Mouse (Mus musculus) bone marrow macrophage, adult 2 months (primary cell): Measurements from ENCODE around the gene Ttyh3.

ENCODE experiments used
- CTCF ChIP-seq: IDR thresholded peaks from 2 replicates; pipeline ENCODE4 v1.5.1; 2012; ENCODE audit warnings: low read depth, mild to moderate bottlenecking, low read length, moderate library complexity
- POLR2A ChIP-seq: IDR thresholded peaks from 2 replicates; pipeline ENCODE4 v1.6.1; 2012; ENCODE audit warnings: mild to moderate bottlenecking, low read depth, low read length, borderline replicate concordance

DNA sequence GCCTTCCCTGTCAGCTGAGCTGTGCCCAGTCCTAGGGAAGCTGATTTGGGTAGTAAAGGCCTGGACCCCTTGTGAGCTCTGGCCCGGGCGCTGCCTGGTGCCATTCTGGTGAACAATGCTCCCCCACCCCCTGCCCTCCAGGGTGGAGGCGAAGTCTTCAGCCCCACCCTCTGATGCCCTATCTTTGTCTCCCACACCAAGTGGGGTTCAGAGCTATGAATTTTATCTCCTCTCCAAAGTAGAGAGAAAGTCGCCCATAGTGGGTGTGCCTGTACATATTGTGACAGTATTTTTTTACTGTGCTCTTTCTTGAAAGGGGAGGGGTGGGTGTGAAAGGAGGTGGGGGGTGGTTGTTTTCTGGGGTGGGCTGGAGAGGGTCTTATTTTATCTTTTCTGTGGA lies 34.0 kb downstream of the Ttyh3 start:
- no peak for TF ChIP-seq CTCF
- TF ChIP-seq POLR2A: no peak
